Mouse (Mus musculus) granulocyte monocyte progenitor cell, adult 5-6 weeks (primary cell): ENCODE data around the gene Col4a3. TPM values are rescaled to one million over a fixed set of nuclear protein-coding genes. Genes with fewer than 3 reads are reported as not detected.
A peak's percentile ranks its signal among the peaks of the same experiment; 100 is the strongest.

ENCODE experiments used
- ATAC-seq: replicated peaks from 2 replicates; pipeline ENCODE4 v1.8.0; 2016; ENCODE audit warnings: mild to moderate bottlenecking, moderate TSS enrichment, inconsistent platforms; ENCODE audit not compliant: poor library complexity, severe bottlenecking
- total RNA-seq, 2 experiments: library from RNA; stranded (forward) in 1 of 2; stranded (reverse) in 1 of 2; fragments of 200-712, 200-1000 nt in 1 of 2; fragments of >200 nt in 1 of 2; fragmentation: Nextera tagmentation in 1 of 2; gene quantifications; 2 replicates each; pipeline ENCODE4 v1.2.3; 2014 to 2017

The Col4a3 gene
- not detected in 2 replicates for total RNA-seq (2014; fragmentation: Nextera tagmentation)
- total RNA-seq (2017), result not detected in 2 replicates

- ATAC-seq, result peak; percentile 37
Measured at GRCm38 (mm10) chr1:82586713-82587399, at the start of gene Col4a3, which contains the start of gene Col4a4. Gene Col4a3 (plus strand): TSS chr1:82586921. Gene Col4a4 (minus strand): TSS chr1:82586849.

GRCm38 (mm10) chr1:82537848-82538247, 48.9 kb upstream of the Col4a3 start:
- ATAC-seq, result no peak

- ATAC-seq, result 0 out of 2 replicates have a peak, but pooled peaks have one; percentile 25
Measured at GRCm38 (mm10) chr1:82540056-82540455, 46.7 kb upstream of the Col4a3 start.

DNA sequence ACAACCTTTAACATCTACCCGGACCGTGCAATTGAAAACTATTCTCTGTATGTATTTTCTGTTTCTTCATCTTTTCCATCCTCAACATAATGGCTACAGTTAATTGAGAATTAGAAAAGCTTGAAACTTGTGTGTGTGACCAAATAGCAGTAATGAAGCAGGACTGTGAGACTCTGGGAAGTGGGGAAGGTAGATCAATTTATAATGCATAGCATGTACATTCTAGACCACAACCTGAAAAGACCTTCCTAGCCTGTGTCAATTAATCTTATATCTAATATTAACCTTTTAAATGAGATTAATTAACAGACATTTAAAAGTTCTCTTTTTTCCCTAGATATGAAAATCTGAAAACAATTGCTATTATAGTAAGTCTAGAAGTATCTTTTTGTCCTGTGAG, 42.8 kb upstream of the Col4a3 start:
- ATAC-seq, result no peak

GRCm38 (mm10) chr1:82544419-82545185, 42.1 kb upstream of the Col4a3 start:
- no peak for ATAC-seq

- ATAC-seq, result no peak
Measured at GRCm38 (mm10) chr1:82545199-82545960, 41.3 kb upstream of the Col4a3 start.

GRCm38 (mm10) chr1:82554443-82554850, 32.3 kb upstream of the Col4a3 start:
- ATAC-seq, result peak; percentile 69

GRCm38 (mm10) chr1:82554889-82555288, 31.8 kb upstream of the Col4a3 start:
- no peak for ATAC-seq

DNA sequence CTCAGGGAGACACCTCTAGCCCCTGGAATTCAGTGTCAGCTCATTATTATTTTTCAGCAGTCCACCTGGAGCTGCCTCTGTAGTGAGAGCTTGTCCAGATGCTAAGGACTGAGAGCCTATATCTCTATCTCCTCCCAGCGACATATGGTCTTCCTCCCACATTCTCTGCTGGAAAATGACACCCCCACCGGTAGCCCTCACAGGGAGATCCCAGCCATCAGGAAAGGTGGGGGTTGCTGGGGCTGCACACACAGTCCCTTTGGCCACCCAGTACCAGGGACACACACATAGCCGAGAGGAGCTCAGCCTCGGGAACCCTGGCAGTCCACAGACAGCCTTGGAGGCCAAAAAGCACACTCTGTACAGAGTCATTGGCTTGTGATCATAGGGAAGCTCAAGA, 26.5 kb upstream of the Col4a3 start:
- ATAC-seq, result no peak

DNA sequence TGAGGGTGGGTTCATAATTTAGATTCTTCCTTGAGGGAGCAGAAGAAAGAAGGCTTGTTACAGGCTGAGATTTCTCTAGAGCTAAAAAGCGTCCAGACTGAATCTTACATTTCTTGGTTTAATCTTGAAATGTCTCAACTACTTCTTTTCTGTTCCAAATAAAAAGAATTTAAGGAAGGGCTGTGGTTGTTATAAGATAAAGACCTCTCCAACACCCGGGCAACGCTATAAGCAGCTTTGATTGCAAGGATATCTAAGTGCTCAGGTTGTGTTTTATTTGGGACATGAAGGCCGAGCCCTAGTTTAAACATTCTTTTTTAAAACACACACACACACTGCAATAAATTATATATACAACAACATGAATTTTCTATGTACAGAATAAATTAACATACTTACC, 17.3 kb upstream of the Col4a3 start:
- no peak for ATAC-seq

DNA sequence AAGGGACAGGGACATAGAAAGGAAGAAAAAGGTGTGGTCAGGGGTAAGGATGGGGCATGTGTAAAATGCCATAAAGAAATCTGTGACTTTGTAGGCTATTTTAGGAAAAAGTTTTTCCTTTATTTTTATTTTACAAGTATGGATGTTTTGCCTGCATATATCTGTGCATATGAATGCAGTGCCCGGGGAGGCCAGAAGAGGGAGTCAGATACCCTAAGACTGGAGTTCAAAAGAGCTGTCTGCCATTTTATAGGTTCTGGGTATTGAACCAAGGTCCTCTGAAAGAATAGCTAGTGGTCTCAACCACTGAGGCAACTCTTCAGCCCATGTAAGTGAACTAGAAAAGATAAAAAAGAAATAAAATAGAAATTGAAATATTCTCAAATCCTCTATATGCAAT, 15.0 kb upstream of the Col4a3 start:
- ATAC-seq, result no peak

DNA sequence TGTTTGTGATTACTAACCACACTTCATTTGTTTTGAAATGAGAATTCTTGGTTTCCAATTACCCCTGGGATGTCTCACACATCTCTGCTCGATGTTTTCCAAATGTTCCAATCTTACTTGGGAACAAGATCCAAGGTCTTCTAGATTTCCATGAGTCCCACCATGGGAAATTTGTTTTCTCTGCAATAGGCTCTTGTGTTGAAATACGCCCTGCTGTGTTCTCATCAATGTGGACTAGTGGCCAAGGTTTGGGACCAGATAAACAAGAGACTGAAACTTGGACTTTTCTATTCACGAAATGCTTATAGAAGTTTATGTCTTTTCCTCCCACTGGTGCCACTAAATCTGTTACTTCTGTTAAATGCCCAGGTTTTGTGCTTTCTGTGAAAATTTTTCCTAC, 11.0 kb upstream of the Col4a3 start:
- ATAC-seq, result no peak

GRCm38 (mm10) chr1:82576182-82576581, 10.5 kb upstream of the Col4a3 start:
- no peak for ATAC-seq

DNA sequence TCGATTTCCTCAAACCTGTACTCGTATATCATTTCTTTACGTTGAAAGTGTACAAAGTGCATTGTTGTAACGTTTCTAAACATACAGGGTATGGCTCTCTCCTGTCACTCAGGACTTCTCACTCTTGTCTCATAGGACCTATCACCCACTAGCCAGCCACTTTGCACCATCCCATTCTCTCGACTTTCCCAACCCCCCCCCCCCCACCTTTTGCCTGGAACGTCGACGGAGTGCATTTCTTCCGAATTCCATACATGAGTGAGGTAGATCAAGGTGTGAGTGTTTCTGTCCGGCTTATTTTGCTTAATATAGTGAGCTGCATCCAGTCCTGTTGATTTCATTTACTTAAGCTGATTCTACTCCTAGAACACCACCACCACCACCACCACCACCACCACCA, 9.4 kb upstream of the Col4a3 start:
- no peak for ATAC-seq

DNA sequence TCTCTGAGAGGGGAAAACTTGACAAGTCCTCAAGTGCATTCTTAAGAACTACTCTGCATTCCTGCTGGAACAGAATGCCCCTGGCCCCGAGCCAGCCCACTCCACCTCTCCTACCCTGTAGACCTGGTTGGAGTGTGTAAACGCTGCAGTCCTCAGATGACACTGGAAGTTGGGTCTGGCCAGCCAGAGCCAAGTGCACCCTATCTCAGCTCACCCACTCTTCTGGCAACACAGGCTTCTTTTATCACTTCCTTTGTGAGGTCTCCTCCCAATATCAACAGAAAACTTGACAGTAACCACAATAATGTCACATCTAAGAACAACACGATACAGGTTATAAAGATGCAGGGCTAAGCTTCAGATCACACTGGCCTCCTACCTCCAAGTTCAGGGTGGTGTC, 8.8 kb upstream of the Col4a3 start:
- no peak for ATAC-seq

DNA sequence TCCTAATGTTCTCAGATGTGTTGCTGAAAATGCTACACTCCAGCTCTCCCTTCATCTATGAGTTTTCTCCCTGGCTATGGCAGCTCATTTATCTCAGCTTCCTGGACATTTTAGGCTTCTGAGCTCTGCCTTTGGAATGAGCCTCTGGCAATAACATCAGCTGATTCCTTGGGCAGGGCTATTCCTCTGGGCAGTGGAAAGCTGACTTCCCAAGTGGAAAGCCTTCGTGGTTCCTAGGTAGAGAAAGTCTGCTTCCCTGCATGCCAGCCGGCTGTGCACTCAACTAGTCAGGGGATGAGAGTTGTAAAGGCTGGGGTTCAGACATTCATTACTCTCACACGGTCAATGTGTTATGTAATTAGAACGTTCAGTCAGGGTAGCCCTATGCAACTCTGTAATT, 8.4 kb upstream of the Col4a3 start:
- ATAC-seq, result no peak

DNA sequence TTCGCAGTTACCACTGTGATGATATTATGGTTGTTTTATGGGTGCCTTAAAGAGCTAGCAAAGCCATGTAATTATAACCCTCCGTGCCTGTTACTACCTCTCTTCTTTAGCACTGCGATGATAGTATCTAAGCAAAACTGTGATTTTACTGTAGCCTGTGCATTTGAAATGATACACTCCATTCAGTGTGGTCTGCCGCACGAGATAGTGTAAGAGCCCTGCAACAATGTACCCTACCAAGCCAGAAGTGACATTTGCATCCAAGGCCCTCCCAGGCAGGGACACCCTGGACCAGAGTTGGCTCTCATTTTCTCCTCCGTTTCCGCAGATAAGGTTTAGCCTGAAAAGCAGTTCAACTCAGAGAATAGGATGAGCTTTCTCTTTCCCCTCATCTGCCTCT, 740 bp upstream of the Col4a3 start:
- ATAC-seq, result no peak

DNA sequence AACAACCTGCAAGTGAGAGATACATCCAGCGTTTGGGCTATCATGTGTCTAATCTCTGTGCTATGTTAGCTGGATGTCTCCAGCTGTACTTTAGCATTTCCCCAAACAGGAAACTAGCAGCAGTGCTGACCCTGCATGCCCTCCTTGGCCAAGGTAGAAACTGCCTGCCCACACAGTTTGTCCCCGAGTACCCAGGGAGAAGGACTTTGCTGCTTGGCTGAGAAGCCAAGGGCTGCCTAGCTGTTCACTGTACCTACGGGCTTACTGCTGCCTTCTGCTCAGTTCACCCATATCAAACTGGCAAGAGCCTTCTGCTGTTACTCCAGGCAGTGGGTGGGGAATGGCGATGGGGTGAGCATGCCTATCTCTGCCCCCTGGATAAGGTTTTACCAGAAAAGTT, 3.5 kb downstream of the Col4a3 start:
- ATAC-seq, result no peak

GRCm38 (mm10) chr1:82596864-82597596, 10.3 kb downstream of the Col4a3 start:
- ATAC-seq, result no peak

DNA sequence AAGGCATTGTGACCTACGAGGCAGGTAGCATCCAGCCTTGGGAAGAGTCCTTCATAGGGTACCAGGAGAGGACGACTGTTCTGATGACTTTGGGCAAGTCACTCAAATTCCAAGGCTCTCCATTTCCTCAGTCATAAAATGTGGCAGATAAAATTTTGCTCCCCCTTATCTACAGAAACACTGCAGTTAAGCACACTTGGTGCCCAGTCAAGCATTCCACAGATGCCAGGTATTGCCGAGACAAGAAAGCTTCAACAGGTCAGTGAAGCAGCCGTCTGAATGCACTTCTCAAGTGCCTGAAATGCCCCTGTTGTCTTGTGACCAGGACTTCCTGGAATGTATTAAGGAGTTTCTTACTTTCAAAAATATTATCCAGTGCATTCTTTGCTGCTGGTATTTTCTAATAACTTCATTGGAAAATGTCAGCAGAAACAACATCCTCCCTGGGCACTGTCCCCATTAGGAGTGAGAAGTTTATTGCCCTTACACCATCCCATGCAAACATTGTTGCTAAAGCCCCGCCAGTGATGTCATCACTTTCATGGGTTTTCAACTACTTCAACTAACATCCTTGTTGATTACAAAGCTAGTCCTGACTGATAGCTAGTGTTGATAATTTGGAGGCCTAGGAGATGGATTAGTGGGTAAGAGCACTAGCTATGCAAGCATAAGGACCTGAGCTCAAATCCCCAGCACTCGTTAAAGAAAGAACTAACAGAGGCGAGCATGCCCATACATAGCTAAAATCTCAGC, 16.7 kb downstream of the Col4a3 start:
- ATAC-seq, result no peak
